Mouse (Mus musculus) duodenum, adult 2 months (tissue): Measurements from ENCODE around the gene Fabp3. TPM values are rescaled to one million over a fixed set of nuclear protein-coding genes. Genes with fewer than 3 reads are reported as not detected.

Source experiments
- polyA plus RNA-seq: library from polyadenylated mRNA; depleted of rRNA; stranded (reverse); fragments of >200 nt; gene quantifications from 2 replicates; pipeline ENCODE4 v1.2.3, GENCODE M21; 2012; ENCODE audit warnings: low replicate concordance; rRNA removed

Fabp3 gene
- polyA plus RNA-seq: 0.51 and 0.92 TPM in 2 replicates

DNA sequence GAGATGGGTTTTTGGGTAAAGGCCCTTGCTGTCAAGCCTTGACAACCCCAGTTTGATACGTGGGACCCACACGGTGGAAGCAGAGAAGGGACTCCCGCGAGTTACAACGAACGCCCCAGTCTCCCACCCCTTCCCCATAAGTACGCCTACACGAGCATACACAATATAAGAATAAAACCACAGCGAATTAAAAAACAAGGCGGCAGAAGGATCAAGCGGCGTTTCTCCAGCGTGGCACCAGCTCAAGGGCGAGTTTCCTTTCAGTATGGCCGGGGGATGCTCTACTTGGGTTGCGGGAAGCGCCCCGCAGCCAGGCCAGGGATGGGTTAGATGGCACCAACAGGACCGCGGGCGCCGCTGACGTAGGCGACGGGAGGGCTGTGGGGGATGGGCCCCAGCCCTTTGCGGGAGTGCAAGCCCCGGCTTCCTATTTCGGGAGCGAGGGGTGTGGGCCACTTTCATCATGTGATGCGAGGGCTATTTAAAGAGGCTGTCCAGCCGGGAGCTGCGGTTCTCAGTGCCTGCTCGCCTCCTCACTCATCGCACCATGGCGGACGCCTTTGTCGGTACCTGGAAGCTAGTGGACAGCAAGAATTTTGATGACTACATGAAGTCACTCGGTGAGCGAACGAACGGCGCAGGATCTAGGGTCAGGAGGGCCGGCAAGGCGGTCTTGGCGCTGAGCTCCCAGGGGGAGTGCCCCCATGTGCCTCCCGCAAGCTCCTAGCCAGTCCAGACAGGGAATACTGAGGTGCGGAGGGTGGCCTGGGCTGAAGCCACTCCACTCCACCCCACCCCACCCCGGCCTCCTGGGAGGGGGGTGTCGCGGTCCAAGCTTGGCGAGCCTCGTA is at the start of gene Fabp3, which contains the start of gene Gm10570:
Gene Fabp3 (plus strand): TSS at position 365 of the 851 bp plus-strand sequence.
Gene Gm10570 (minus strand): TSS at position 444 of the 851 bp plus-strand sequence.

GRCm38 (mm10) chr4:130279105-130279504 is 29.3 kb upstream of the Fabp3 start, which contains the start of gene Serinc2:
Serinc2 (minus strand) TSS chr4:130279205.

DNA sequence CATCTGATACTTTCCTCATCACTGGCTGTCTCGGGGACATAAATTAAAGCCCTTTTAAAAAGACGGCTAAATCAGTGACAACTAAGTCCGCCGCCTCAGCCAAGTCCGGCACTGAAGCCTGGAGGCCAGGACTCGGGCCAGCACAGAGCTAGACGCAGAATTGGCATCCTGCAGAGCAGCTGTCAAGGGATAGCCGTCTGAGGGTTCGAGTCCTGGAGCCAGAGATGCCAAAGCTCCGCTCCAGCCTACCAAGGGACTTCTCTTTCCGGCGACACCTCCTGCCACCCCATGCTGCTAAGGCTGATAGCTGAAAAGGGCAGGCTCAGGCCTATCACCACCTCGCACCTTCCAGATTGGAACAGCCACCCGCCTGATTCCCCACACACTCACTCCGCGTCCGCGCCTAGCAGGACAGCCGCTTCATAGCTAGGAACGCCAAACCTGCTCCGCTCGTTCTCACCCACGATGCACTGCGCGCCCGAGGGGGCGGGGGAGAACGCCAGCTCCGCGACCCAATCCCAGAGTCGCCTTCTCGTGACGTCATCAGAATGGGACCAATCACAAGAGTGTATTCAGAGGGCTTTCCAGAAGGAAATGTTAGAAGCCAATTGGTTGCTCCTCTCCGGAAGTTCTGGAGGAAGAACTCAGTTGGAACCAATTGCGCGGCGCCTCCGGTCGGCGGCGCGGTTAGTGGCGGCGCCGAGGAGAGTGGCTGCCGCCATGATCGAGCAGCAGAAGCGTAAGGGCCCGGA is 51.3 kb downstream of the Fabp3 start, which contains the start of the genes Zcchc17 and Snrnp40:
Gene Zcchc17 (minus strand): TSS at position 458 of the 752 bp plus-strand sequence.
Gene Snrnp40 (plus strand): TSS at position 647 of the 752 bp plus-strand sequence.

Other genes with a start within 250 kb of the Fabp3 start
- gene Pef1, start 206.0 kb upstream of the Fabp3 start, polyA plus RNA-seq: 153 and 237 TPM in 2 replicates
- 1.7 and 5.3 TPM in 2 replicates for gene Hcrtr1, start 169.2 kb upstream of the Fabp3 start, polyA plus RNA-seq
- 83.4 and 126 TPM in 2 replicates for gene Tinagl1, start 133.5 kb upstream of the Fabp3 start, polyA plus RNA-seq
- gene Gm853, start 86.2 kb upstream of the Fabp3 start, polyA plus RNA-seq: not detected in 2 replicates
- 277 and 555 TPM in 2 replicates for gene Serinc2, start 29.4 kb upstream of the Fabp3 start, polyA plus RNA-seq
- not detected in 2 replicates for gene Gm10570, start 79 bp downstream of the Fabp3 start, polyA plus RNA-seq
- gene Zcchc17, start 51.3 kb downstream of the Fabp3 start, polyA plus RNA-seq: 31.8 and 33.2 TPM in 2 replicates
- gene Snrnp40, start 51.5 kb downstream of the Fabp3 start, polyA plus RNA-seq: 16.4 and 18.1 TPM in 2 replicates